Mouse (Mus musculus) cerebellum, adult 9-10 months (tissue): ENCODE measurements around the gene Gabarap.

Source experiments
- DNase-seq: peaks from one replicate; pipeline ENCODE4 v3.0.0; 2022

The Gabarap gene

DNA sequence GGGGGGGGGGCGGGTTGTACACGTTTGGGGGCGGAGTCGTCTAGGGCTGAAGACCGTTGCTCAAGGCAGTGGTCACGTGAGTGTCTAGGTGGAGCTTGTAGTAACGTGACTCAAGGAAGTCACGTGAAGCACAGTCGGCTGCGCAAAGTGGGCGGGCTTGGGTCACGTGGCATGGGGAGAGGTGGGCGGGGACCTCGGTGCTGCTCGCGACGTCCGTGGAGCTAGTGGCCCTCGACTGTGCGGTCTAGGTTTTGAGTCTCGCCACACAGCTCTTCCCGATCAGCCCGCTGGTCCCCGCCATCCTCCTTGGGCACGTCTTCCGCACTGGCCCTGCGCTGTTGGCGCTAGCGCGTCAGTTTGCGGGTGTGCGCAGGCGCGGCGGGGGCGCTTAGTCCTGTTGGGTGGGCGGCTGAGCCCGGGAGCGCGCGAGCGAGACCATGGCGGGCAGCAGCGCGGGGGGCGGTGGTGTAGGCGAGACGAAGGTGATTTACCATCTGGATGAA lies 9.5 kb downstream of the Gabarap start, which contains the start of gene Dvl2:
Gene Dvl2 (plus strand): TSS at position 200 of the 503 bp plus-strand sequence.
- DNase-seq = peak; percentile 92

DNA sequence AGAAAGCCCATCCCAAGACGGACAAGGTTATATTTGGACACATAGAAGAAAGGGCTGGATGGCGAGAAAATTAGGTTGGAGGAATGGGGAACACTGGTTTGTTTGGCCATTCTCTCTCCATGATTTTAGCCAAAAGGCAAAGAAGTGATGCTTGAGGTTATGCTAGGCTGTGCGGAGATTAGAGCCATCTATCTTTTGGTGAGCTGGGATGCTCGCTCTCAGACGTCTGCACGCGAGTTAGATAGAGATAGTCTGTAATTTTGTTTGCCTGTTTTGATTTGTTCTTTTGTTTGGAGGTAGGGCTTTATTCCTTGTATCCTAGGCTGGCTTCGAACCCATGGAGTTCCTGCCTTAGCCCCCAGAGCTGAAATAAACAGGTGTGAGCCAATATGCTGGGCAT lies 10.2 kb downstream of the Gabarap start:
- DNase-seq = no peak

DNA sequence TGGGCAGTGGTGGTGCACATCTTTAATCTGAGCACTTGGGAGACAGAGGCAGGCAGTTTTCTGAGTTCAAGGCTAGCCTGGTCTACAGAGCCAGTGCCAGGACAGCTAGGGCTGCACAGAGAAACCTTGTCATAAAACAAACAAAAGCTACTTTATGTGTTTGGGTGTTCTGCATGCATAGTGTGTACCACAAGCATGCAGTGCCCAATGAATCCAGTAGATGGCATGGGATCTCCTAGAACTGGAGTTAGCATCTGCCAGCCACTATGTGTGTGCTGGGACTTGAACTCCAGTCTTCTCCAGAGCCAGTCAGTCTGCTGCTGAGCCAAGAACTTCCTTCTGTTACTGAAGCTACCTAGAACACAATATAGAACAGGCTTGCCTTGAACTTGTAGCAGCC lies 10.9 kb downstream of the Gabarap start:
- no peak for DNase-seq

DNA sequence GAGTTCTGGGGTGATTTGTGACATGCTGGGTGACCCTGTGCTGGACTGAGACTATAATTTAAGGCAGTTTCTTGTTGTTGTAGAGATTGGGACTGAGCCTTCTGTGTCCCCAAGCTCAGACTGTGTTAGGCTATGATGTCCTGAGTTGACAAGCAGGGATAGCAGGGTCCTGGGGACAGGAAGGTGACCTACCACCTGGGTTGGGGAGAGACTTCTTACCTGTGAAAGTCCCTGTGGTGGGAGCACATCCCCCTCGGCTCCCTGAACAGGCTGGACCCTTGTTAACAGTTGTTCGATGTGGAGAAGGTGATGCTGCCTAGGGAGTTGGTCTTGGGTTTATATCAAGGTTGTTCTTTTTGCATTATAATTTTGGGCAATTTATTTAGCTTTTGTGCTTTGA lies 11.5 kb downstream of the Gabarap start:
- DNase-seq = no peak

DNA sequence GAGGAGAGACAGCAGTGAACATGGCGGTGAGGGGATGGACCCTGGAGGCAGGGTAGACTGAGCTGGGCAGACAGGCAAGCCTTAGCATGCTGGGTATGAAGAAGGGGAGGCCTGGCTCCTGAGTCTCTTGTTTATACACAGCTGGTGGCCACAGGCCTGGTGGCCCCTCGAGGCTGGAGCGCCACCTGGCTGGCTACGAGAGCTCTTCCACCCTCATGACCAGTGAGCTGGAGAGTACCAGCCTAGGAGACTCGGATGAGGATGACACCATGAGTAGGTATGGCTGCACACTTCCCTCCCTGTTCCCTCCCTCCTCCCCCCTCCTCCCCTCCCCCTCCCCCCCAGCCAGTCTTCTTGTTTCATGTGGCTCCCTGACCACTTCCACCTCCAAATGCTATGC lies 14.6 kb downstream of the Gabarap start:
- no peak for DNase-seq

DNA sequence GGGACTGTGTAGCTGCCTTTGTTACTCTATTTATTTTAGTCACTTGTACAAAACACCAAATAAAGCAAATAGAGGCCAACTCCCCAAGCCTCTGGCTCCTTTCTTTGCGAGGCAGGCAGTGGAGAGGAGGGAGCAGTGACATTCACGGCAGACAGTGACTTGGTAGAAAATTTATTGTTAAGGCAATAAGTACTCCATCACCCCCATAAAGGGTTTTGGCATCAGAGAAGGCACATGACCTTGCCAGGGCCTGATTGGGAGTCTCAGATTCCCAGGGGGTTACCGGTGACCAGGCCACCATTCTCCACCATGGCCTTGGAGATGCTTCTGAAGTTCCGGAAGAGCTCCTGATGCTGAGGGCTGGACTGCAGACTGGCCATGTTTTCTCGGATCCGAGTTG lies 19.1 kb downstream of the Gabarap start:
- no peak for DNase-seq

DNA sequence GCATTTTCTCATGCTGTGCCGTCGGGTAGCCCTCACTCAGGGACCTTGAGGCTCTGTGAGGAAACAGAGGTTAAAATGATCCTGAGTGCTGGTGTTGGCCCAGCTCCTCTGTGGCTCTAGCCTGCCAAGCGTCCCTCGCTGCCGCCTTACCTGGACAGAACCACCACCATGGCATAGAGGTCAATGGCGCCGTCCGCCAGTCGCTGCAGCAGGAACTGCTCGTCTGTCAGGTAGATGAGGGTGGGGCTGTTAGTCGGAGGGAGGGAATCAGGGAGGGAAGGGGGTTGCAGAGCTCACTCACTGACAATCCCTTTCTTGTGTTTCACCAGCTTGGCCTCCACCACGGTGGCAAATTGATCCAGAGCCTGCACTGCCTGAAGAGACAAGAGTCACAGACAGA lies 19.6 kb downstream of the Gabarap start:
- DNase-seq = no peak

DNA sequence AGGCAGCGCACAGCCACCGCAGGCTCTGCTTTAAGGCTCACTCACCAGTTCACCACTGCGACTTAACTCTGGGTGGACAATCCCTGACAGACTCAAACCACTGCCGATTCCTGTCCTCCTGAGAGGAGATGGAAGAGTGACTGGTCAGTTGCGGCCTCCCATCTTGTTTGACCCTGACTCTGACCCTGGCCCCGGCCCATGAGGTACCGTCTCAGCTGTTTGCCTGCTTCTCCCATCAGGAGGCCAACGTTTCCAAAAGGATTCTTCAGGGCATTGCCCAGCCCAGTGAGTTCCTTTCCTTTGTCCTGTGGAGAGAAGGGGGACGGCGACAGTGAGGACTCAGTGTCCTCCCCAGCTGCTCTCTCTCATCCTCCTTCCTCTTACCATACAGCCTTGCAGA lies 20.0 kb downstream of the Gabarap start:
- no peak for DNase-seq

DNA sequence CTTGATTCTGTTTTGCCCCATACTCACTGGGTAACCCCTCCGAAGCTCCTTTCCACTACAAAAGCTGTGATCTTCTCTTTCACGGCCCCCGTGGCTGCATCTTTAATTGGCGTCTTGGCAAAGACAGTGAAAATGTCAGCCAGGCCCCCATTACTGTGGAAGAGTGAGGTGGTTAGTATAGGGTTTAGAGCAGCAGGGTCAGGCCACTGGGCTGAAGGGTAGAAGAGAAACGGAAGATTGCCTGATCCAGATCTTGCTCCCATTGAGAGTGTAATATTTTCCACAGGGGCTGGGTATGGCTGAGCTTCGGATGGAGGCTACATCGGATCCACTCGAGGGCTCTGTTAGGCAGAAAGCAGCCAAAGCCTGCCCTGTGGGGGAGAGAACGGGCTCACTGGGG lies 22.0 kb downstream of the Gabarap start:
- DNase-seq = no peak

DNA sequence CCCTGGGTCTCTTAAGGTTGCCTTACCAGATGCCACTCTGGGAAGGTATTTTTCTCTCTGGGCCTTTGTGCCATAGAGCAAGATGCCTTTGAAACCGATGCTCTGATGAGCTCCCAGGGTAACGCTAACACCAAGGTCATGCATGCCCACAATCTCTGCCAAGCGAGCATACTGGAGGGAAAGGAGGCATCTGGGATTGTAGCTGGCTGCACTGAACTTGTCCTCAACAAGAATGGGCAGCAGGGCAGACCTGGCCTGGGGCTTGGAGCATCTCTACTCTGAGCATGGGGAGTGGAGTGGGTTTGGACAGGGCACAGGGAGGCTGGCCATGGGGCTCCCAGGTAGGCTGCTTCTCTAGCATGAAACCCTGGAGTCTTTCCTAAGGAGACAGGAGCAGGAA lies 22.5 kb downstream of the Gabarap start:
- DNase-seq = no peak

DNA sequence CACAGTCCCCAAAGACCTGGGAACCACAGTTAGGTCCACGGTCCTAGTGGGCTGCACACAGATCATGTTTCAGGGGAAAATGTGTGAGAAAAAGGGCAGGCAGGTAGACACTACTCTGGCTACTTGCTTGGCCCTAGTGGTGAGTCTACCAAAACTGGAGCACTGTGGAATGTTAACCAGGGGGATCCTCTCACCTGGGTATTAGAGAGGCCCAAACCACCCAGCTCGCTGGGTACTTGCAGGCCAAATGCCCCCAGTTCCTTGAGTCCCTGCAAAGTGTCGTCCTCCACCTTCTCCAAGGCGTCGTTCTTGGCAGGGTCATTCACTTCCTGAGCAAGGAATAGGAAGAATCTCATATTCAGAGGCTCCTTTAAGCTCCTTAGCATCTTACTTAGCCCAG lies 23.1 kb downstream of the Gabarap start:
- no peak for DNase-seq

DNA sequence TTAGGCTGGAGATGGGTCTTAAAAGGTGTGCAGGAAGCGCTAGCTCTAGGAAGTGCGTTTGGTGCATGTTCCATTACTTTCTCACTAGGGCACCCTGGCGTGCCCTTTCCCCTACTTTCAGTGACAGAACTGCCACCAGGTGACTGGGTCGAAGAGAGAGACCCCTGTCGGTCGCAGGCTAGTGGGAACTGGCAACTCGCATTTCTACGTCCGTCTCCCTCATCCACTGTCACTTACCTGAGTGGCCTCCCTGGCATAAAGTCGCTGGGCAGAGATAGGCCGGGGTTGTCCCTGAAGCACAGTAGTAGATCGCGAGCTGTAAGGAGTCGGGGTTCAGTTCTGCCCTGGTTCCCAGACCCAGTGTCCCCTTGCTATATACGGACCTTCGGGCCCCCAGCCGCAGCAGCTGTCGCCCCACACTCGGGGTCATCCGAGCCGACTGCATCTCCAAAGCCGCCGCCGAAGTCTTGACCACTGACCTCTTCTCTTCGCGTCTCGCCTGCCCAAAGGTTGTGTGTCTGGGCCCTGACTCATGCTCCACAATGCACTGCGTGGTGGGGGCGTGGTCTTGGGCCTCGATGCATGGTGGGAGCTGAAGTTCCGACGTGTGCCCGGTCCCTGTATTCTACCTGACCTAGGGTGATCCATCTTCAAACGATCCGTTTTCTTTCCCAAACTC lies 24.1 kb downstream of the Gabarap start, which contains the start of gene Acadvl:
Gene Acadvl (minus strand): TSS at position 532 of the 679 bp plus-strand sequence.
- peak; percentile 93 for DNase-seq

DNA sequence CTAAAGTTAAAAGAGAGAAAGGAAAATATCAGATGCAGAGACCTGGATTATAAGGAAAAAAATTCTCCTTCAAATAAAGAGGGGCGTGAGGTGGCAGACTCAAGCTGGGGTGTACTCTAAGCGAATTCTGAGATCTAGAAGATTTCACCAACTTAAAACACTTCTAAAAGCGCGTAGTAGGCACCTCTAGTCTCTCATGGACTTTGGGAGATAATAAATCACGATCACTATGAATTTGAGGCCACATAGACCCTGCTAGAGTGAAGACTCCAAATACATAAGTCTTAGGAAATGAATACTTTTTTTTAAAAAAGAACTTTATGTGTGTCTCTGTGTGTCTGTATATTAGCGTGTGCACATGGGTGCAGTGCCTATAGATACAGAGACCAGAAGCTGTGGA lies 24.7 kb downstream of the Gabarap start:
- no peak for DNase-seq

DNA sequence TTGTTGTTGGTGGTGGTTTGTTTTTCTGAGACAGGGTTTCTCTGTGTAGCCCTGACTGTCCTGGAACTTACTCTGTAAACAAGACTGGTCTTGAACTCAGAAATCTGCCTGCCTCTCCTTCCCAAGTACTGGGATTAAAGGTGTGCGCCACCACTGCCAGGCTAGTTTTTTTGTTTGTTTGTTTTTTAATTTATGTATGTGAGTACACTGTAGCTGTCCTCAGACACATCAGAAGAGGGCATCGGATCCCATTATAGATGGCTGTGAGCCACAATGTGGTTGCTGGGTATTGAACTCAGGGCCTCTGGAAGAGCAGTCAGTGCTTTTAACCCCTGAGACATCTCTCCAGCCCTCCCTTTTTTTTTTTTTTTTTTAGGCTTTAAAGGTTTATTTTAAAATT lies 25.2 kb downstream of the Gabarap start:
- peak; percentile 53 for DNase-seq

DNA sequence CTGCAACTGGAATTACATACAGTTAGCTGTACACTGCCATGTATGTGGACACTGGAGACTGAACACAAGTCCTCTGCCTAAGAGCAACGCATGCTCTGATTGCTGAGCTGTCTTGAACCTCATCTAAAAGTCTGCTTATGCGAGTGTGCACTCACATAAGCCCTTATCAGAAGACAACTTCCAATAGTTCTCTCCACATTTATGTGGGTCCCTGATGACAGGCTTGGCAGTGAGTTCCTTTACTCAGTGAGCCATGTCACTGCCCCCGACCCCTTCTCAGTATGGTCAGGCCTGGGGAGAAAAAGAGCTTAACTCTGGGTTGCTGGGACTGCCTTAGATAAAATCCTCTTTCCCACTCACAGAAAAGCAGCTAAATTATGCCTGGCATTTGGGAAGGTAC lies 25.7 kb downstream of the Gabarap start, which contains the start of gene Dlg4:
Gene Dlg4 (plus strand): TSS at position 274 of the 400 bp plus-strand sequence.
- peak; percentile 55 for DNase-seq

DNA sequence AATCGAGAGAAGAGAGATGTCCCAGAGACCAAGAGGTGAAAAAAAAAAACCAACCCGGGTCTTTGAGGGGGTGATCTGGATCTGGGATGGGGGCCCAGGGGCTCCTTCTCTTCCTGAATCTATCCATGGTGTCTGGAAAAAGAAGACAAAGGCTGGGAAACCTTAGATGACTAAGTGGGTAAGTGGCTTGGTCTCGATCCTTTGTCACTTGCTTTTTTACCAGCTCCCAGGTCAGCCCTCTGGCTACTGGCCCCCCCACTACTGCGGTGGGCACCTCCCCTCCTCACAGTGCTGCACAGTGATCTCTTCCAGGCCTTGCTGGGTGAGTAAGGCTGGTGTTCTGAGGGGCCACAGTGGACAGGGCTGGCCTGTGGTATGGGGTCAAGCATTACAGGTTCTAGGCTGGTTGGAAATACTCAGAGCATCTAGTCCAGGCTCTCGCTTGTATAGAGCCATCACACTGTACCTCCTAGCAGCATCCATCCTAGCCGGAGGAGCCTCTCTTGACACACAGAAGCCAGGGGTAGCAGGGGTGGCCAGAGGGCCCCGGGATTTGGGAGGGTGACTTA lies 26.3 kb downstream of the Gabarap start:
- DNase-seq = peak; percentile 69

DNA sequence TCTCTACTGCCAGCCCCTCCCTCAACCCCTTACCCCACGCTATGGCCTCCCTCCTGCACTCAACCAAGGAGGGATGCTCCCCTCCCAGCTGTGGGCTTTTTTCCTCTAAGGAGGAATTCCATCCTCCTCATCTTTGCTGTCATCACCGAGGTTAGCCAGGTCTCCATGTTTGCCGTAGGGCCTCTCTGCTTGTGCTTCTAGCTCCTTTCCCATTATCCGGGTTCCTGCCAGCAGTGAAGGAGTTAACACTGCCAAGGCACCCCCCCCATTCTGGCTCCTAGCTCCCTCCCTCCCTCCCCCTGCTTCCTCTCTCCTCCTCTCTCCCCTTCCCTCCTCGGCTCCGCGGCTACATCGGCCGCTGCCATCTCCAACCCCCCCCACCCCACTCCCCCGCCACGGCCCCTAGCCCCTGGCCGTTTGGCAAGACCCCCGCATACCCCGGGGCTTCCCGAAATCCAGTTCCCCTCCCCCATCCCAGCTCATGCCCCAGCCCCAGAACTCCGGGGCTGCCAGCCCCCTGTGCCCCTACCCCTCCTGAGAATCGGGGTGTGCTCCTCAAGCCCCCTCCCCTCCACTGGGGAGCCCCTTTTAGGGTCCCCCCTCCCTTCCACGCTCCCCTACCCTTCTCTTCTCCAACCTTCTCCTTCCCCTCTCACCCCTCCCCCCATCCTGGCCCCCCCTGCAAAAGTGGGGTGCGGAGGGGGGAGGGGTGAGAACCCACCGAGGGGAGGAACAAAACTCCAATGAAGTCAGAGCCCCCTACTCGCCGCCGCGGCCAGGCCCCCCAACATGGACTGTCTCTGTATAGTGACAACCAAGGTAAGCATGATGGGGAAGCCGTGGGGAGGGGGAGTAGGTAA lies 27.4 kb downstream of the Gabarap start:
- peak; percentile 81 for DNase-seq

DNA sequence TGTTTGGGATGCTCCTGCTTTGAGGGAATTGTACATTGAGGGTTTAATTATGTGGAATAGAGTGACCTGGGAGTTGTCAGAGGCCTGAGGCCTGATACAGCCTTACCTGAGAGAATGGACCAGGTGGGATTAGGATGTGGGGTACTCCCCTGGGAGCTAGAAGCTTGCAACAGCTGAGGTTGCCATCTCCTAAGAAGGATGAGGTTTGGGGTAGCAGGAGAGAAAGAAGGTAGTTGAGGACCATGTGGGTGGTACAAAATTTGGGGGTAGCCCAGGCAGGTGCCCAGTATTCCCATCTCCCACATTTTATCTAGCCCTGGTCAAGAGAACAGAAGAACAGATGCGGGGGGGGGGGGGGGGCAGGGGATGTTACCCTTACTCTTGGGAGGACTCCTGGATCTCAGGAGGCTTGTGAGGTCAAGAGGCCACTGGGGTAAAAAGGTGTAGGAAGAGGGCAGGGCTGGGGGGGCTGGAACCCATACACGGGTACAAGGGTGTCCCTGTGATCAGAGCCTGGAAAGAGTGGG lies 28.6 kb downstream of the Gabarap start:
- DNase-seq = peak; percentile 70

DNA sequence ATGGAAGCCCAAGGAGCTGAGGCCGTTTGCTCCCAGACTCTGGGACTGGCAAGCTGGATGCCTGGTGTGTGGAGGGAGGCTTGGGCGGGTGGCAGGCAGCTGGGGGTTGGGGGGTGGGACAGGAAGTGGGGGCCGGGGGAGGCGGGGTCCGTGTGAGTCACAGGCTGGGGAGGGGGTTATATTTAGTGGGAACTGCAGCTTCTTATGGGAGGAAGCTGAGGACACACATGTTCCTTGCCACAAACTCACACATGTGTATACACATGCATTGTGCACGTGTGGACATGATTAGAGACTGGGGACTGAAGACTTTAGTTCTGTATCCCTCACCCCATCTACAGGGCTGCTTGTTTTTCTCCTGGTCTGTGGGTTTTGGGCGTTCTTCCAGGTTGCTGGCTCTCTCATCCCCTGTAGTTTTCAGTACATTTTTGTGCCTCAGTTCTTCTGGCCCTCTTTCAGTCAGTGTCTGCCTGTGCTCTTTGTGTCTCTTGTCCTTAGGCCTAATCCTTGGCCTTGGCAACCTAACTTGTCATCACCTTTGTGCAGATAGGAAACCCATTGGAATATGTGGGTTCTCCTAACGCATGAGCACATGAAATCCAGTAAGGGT lies 29.2 kb downstream of the Gabarap start:
- peak; percentile 75 for DNase-seq

DNA sequence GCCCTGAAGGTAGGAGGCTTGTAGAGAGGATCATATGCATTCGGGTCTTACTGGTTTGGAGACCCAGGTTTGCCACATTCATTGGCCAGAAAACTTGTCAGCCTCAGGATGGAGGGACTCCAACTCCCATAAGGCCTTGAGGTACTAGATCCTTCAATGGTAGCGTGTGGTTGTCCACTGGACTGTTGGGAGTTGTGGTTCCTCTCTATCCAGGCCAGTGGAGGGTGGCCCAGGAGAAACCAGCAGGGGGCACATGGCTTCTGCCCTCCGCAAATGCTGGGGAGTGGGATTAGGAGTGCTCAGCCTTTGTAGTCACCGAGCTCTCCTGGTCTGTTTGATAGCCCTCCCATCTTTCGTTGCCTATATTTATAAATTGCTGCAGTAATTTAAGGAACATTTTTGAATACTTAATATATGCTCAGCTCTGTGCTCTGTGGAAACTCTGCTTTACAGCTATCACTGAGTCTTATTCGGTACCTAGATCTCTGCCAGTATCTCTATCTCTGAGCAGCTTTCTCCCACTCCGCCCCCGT lies 29.9 kb downstream of the Gabarap start:
- DNase-seq = peak; percentile 90

DNA sequence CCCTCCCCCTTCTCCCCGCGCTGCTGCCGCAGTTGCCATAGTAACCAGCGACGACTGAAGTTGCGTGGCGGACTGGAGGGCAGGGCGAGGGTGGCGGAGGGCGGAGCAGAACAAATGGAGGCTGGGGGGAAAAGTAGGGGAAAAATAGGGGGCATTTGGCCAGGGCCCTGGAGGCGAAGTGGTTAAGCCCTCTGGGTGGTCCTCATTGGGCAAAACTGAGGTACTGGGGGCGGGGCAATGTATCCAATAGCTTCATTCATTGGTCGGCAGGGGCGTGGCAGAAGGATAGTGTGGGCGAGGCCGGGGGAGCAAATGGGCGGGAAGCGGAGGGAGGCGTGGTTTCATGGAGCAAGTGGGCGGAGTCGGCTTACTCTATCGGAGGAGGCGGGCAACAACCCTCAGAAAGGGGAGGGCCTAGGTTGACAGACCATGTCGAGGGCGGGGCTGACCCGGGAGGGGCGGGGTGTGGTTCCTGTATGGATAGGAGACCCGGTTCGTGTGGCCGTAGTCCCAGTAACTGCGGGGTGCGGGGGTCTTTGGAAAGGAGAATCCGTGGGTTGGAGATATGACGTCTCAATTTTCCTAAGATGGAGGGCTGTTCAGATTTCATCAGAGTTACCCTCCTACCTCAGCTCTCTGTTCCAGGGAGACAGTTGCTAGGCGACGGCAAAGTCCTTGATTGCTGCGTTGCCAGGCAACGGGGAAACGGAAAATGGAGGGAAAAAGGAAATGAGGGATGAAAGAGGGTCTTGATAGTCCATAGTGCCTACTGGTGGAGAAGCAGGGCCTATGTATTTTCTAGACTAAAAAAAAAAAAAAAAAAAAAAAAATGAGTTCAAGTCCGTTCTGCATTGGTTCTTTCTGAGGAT lies 30.6 kb downstream of the Gabarap start:
- peak; percentile 98 for DNase-seq
